Mouse (Mus musculus) kidney, postnatal 0 days (tissue): ENCODE measurements at regions not wholly inside any gene's neighbourhood (a gene's known extent, or its start where the extent isn't known, plus 50 kb on each side); places are given as distances from the start of the nearest gene placed in this dataset.

Source experiments
- ATAC-seq: fragments of 200-750 bp; cut with Nextera tagmentation; replicated peaks from 2 replicates; pipeline ENCODE4 v1.8.0; 2017; ENCODE audit warnings: low read depth, moderate number of reproducible peaks, moderate TSS enrichment, moderate library complexity; ENCODE audit not compliant: low FRiP score
- DNase-seq: peaks from one replicate; pipeline ENCODE4 v3.0.0-alpha.2; 2016; ENCODE audit warnings: low spot score
- H3K27ac ChIP-seq: fragments of 300-500 bp; sonication (generic); 2 replicates; pipeline ENCODE4 v1.5.1; 2014; ENCODE audit warnings: mild to moderate bottlenecking
- H3K27me3 ChIP-seq: fragments of 300-500 bp; sonication (generic); 2 replicates; pipeline ENCODE4 v1.6.1; 2014; ENCODE audit warnings: low read length, mixed read lengths; ENCODE audit not compliant: insufficient read depth
- H3K36me3 ChIP-seq: fragments of 300-500 bp; sonication (generic); 2 replicates; pipeline ENCODE4 v1.6.1; 2014; ENCODE audit warnings: low read length, mixed read lengths; ENCODE audit not compliant: insufficient read depth
- H3K4me1 ChIP-seq: fragments of 300-500 bp; sonication (generic); replicated peaks from 2 replicates; pipeline ENCODE4 v1.6.1; 2014; ENCODE audit warnings: antibody characterized with exemption, low read length, mixed read lengths; ENCODE audit not compliant: insufficient read depth
- H3K4me2 ChIP-seq: fragments of 300-500 bp; sonication (generic); 2 replicates; pipeline ENCODE4 v1.6.1; 2014; ENCODE audit warnings: mild to moderate bottlenecking, low read length, moderate library complexity, mixed read lengths
- H3K4me3 ChIP-seq: fragments of 300-500 bp; sonication (generic); replicated peaks from 2 replicates; pipeline ENCODE4 v1.5.1; 2014; ENCODE audit warnings: low read depth, low read length
- H3K9ac ChIP-seq: fragments of 300-500 bp; sonication (generic); 2 replicates; pipeline ENCODE4 v1.6.1; 2014; ENCODE audit warnings: low read depth, low read length
- H3K9me3 ChIP-seq: fragments of 300-500 bp; sonication (generic); replicated peaks from 2 replicates; pipeline ENCODE4 v1.6.1; 2016; ENCODE audit warnings: low read length, inconsistent platforms, mixed read lengths
- CTCF ChIP-seq: IDR thresholded peaks from 2 replicates; pipeline ENCODE4 v1.5.1; 2016; ENCODE audit warnings: antibody characterized with exemption, low read depth, mild to moderate bottlenecking, moderate library complexity
- WGBS: fragments of 180-500 bp; shearing (Covaris S2); extraction: QIAGEN DNeasy Blood & Tissue Kit; methylation state at CpG from one replicate; pipeline ENCODE4 v1.1.7; 2014; 5-methylcytosine and 5-hydroxymethylcytosine counted together

GRCm38 (mm10) chr12:69101965-69102364 lies 57.0 kb downstream of the Rps29 start:
- WGBS, result 58% methylated on average over 3 of the region's 3 CpGs
- no peaks in the 10 kb centered on the region for H3K27me3 ChIP-seq
- no peak overlapping the region for H3K4me2 ChIP-seq
- no peak for TF ChIP-seq CTCF
- no peak overlapping the region for H3K27ac ChIP-seq
- DNase-seq (no peak), ATAC-seq (no peak)
- H3K9me3 ChIP-seq, result no peaks in the 10 kb centered on the region
- H3K36me3 ChIP-seq, result no peaks in the 10 kb centered on the region
- no peaks in the 10 kb centered on the region for H3K4me1 ChIP-seq
- no peak overlapping the region for H3K9ac ChIP-seq
- no peak overlapping the region for H3K4me3 ChIP-seq

GRCm38 (mm10) chr12:69094856-69095255 lies 64.1 kb downstream of the Rps29 start:
- ATAC-seq, result no peak
- WGBS, result 83% methylated on average over 8 of the region's 8 CpGs
- Histone ChIP-seq H3K9ac (no peak overlapping the region), H3K4me2 (no peak overlapping the region), H3K27me3 (no peaks in the 10 kb centered on the region), H3K4me1 (no peaks in the 10 kb centered on the region), H3K27ac (no peak overlapping the region), H3K4me3 (no peak overlapping the region), H3K9me3 (no peaks in the 10 kb centered on the region), H3K36me3 (no peaks in the 10 kb centered on the region)
- DNase-seq, result no peak
- TF ChIP-seq CTCF, result no peak

GRCm38 (mm10) chr12:69093073-69093797 lies 65.8 kb downstream of the Rps29 start:
- peak; percentile 41; the same call in 1 of the 2 replicates for TF ChIP-seq CTCF
- Histone ChIP-seq H3K9me3 (no peaks in the 10 kb centered on the region), H3K9ac (no peak overlapping the region), H3K27me3 (no peaks in the 10 kb centered on the region), H3K4me3 (no peak overlapping the region), H3K4me1 (no peaks in the 10 kb centered on the region), H3K4me2 (no peak overlapping the region), H3K36me3 (no peaks in the 10 kb centered on the region), H3K27ac (no peak overlapping the region)
- ATAC-seq (no peak), DNase-seq (no peak)
- WGBS, result 66% methylated on average over 13 of the region's 13 CpGs

- ATAC-seq (no peak), DNase-seq (peak; percentile 79)
- 60% methylated on average over 9 of the region's 9 CpGs for WGBS
Observed at GRCm38 (mm10) chr12:69087928-69088609, 70.9 kb downstream of the Rps29 start.

DNA sequence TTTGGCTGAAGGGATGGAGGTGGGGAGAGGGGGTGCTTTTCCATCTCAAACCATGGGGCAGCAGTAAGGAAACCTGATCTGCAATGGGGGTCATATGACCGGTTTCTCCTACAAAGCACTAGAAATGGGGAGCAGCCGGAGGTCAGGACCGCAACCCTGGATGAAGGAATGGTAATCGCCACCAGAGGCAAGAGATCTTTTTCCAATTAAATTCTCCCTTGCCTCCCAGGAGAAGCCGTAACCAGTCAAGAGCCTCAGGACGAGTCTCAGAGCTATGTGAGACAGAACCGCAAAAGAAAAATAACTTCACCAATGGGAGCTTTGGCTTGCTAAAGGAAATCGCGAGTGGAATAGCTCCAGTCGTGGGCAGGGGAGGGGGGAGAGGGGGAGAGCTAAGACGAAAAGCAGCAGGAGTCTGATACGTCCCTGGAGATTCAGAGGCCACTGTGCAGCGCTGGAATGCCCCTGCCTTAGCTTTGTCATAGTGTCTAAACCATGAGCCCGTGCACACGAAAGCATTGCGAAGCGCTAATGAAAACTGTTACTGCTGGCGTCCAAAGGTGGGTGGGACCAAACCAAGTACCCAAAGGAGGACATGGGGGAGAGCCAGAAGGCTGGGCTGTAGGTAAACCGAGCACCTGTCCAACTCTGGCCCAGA lies 73.3 kb downstream of the Rps29 start:
- peak; percentile 40 for DNase-seq
- H3K9ac ChIP-seq, result no peak overlapping the region
- no peak for TF ChIP-seq CTCF

More at GRCm38 (mm10) chr12:69087928-69088609, 70.9 kb downstream of the Rps29 start:
- H3K4me1 ChIP-seq, result no peaks in the 10 kb centered on the region
- H3K9ac ChIP-seq, result no peak overlapping the region
- no peak overlapping the region for H3K4me2 ChIP-seq
- H3K27me3 ChIP-seq, result no peaks in the 10 kb centered on the region
- peak; percentile 93 for TF ChIP-seq CTCF
- no peaks in the 10 kb centered on the region for H3K9me3 ChIP-seq
- no peak overlapping the region for H3K4me3 ChIP-seq
- H3K36me3 ChIP-seq, result no peaks in the 10 kb centered on the region
- no peak overlapping the region for H3K27ac ChIP-seq

DNA sequence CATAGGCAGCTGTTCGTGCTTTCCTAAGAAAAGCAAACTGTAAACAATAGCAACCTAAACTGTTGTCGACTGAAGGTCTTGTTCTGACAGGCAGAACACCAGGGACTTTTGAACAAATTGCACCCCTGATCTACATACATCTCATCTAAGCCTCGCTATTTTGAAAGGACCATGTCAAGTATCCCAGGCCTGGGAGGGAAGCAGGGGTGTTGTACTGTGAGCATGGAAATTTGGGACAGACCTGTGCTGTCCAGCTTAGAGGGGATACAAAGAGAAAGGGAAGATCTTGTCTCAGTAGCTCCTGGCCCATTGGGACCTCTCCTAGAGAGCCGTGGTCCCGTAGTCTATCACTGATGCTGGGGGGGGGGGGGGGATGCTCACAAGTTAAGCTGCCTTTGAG lies 74.3 kb downstream of the Rps29 start:
- H3K27ac ChIP-seq, result no peak overlapping the region
- 75% methylated on average over 5 of the region's 5 CpGs for WGBS
- H3K4me3 ChIP-seq, result no peak overlapping the region
- no peaks in the 10 kb centered on the region for H3K27me3 ChIP-seq
- no peaks in the 10 kb centered on the region for H3K9me3 ChIP-seq
- no peaks in the 10 kb centered on the region for H3K4me1 ChIP-seq
- no peak for ATAC-seq
- no peak for TF ChIP-seq CTCF
- H3K9ac ChIP-seq, result no peak overlapping the region
- no peak overlapping the region for H3K4me2 ChIP-seq
- DNase-seq, result no peak
- H3K36me3 ChIP-seq, result no peaks in the 10 kb centered on the region

More for the DNA sequence above, 73.3 kb downstream of the Rps29 start:
- no peaks in the 10 kb centered on the region for H3K4me1 ChIP-seq
- no peaks in the 10 kb centered on the region for H3K36me3 ChIP-seq
- H3K27me3 ChIP-seq, result no peaks in the 10 kb centered on the region
- 15% methylated on average over 19 of the region's 19 CpGs for WGBS
- H3K4me2 ChIP-seq, result peak overlapping the region; percentile 50
- no peak for ATAC-seq
- peak overlapping the region; percentile 11 for H3K4me3 ChIP-seq
- no peaks in the 10 kb centered on the region for H3K9me3 ChIP-seq
- H3K27ac ChIP-seq, result no peak overlapping the region
